Mouse (Mus musculus): ENCODE measurements around the gene Tet1. TPM values are rescaled to one million over a fixed set of nuclear protein-coding genes. Genes with fewer than 3 reads are reported as not detected.

Gene Tet1
- total RNA-seq, 2 experiments from 2014 or later = 8.6 to 12.8 TPM

- no peak for ATAC-seq (replicated peaks; ENCODE audit: poor library complexity, severe bottlenecking)
These were observed 54.2 kb downstream of the Tet1 start for GRCm38 (mm10) chr10:62854581-62854980.

DNA sequence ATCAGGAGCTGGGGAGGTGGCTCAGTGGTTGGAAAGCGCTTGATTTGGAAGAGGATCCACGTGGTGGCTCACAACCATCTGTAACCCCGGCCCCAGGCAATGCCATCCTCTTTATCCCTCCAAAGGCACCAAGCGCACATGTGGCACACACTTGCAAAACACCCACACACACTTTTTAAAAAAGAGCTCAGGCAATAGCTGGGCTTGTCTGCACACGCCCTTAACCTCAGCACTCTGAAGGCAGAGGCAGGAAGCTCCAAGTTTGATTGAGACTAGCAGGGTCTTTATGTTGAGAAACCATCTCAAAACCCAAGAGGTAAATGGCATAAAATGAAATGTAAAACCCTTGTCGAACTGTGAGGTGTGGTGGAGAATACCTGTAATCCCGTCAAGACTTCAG, 57.2 kb downstream of the Tet1 start:
- no peak for ATAC-seq (replicated peaks; ENCODE audit: poor library complexity, severe bottlenecking)

GRCm38 (mm10) chr10:62851025-62851424, 57.8 kb downstream of the Tet1 start:
- no peak for ATAC-seq (replicated peaks; ENCODE audit: poor library complexity, severe bottlenecking)

GRCm38 (mm10) chr10:62848783-62849182, 60.0 kb downstream of the Tet1 start:
- no peak for ATAC-seq (replicated peaks; ENCODE audit: poor library complexity, severe bottlenecking)

GRCm38 (mm10) chr10:62847069-62847626, 61.6 kb downstream of the Tet1 start:
- no peak for ATAC-seq (replicated peaks; ENCODE audit: poor library complexity, severe bottlenecking)

DNA sequence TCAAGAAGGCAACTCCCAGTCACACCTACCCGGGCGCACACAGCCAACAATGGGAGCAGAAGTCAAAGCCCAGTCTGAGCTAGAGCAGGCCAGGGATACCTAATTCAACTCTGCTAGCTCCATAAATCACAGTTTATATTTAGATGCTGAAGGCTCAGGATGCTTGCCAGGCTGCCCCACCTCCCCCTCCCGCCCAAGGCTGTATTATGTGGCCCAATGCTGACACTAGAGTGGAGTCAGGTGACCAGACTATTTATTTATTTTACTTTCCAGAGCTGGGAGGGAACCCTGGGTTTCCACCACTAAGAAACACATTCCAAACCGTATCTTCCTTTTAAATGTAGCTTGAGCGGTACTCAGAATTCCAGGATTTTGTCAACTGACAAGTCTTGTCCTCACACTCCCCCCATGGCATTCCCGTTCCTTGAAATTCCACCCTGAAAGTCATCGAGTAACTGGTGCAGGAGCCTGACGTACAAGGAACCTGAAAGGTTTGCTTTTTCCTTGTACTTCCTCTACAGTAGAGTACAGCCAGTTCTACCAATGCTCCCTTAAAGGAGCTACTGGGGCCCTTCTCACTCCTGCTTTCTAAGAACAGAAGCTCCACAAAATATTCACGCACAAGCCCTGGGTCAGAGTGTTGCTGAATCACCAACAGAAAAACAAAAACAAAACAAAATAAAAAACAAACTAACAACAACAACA, 64.9 kb downstream of the Tet1 start:
- ATAC-seq (replicated peaks; ENCODE audit: poor library complexity, severe bottlenecking) = no peak

DNA sequence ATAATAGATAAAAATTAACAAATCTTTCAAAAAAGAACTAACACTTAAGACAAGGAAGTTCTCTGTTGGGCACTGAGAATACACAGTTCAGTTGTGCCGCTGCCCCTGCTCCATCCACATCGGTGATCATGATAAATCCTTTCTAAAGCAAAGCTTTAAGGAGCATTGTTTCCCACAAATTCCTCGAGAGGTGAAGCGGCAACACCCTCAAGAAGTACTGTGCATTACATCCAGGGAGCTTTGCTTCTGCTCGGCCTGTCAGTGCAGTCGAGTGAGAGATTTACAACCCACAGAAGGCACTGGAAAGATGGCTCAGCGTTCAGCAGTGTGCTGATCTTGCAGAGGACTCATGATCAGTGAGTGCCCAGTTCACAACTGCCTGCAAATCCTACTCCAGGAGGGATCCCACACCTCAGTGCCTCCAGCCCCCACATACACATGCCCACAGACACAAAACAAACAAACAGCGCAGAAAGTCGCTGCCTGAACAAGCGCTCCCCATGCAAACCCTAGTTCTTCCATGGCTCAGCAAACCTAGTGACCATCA, 66.8 kb downstream of the Tet1 start:
- ATAC-seq (replicated peaks; ENCODE audit: poor library complexity, severe bottlenecking) = no peak

- no peak for ATAC-seq (replicated peaks; ENCODE audit: poor library complexity, severe bottlenecking)
These were observed 68.1 kb downstream of the Tet1 start for GRCm38 (mm10) chr10:62840687-62841086.

GRCm38 (mm10) chr10:62837987-62838386, 70.8 kb downstream of the Tet1 start:
- ATAC-seq (replicated peaks; ENCODE audit: poor library complexity, severe bottlenecking) = no peak

DNA sequence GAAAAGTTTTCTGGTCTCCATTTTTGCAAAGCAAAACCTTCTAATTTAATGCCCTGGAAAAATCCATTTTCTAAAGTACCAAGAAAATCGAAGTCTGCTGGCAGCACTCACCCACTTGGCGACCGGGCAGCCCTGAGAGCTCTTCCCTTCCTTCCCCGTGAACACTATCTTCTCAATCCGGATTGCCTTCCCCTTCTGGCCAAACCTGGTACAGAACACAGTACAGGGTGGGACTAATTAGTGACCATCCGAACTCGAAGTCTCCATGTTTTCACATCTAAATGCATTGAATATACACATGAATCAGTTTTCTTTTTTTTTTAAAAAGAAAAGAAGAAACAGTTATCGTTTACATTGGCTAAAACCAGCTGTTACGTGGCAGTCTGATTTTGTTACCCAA, 76.0 kb downstream of the Tet1 start:
- ATAC-seq (replicated peaks; ENCODE audit: poor library complexity, severe bottlenecking) = no peak

- ATAC-seq (replicated peaks; ENCODE audit: poor library complexity, severe bottlenecking) = no peak
These were observed 77.2 kb downstream of the Tet1 start for GRCm38 (mm10) chr10:62831546-62831945.

GRCm38 (mm10) chr10:62824474-62824873, 84.3 kb downstream of the Tet1 start:
- ATAC-seq (replicated peaks; ENCODE audit: poor library complexity, severe bottlenecking) = no peak

- no peak for ATAC-seq (replicated peaks; ENCODE audit: poor library complexity, severe bottlenecking)
These were observed 85.4 kb downstream of the Tet1 start for GRCm38 (mm10) chr10:62823431-62823830.

- no peak for ATAC-seq (replicated peaks; ENCODE audit: poor library complexity, severe bottlenecking)
These were observed 98.8 kb downstream of the Tet1 start for GRCm38 (mm10) chr10:62810010-62810409.

GRCm38 (mm10) chr10:62808766-62809165, 100.0 kb downstream of the Tet1 start:
- ATAC-seq (replicated peaks; ENCODE audit: poor library complexity, severe bottlenecking) = no peak

DNA sequence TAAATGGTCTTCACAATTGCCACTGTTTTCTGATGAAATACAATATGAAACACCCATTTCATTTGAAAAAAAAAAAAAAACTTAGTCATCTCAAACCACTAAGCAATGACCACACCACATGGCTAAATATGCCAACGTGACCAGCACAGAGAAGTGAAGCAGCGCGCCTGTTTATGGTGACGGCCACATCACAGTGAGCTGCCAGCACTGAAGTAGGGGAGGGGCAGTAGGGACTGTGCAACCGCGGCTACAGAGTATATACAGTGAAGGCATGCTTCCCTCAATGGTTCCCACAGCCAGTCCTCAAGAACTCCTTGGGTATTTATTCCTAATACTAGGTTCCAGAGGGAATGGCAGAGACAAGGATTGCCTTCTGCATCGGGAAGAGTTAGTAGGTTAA, 100.5 kb downstream of the Tet1 start:
- peak; percentile 69 for ATAC-seq (replicated peaks; ENCODE audit: poor library complexity, severe bottlenecking)

GRCm38 (mm10) chr10:62804106-62804505, 104.7 kb downstream of the Tet1 start:
- peak; percentile 50; the same call in 1 of the 2 replicates for ATAC-seq (replicated peaks; ENCODE audit: poor library complexity, severe bottlenecking)

DNA sequence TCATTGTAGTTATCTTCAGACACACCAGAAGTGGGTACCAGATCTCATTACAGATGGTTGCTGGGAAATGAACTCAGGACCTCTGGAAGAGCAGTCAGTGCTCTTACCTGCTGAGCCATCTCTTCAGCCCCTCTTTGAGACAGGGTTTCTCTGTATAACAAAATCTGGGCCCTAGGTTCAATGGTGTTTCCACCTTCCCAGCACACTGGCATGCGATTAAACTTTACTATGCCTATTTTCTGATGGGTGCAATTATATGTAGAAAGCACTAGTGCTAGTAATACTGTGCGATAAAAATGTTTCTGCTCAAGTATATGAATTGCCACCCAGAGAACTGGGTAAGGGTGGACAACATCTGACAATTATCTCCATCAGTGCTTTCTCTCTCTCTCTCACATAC, 105.5 kb downstream of the Tet1 start:
- no peak for ATAC-seq (replicated peaks; ENCODE audit: poor library complexity, severe bottlenecking)

- ATAC-seq (replicated peaks; ENCODE audit: poor library complexity, severe bottlenecking) = no peak
These were observed 114.6 kb downstream of the Tet1 start for GRCm38 (mm10) chr10:62794221-62794620.

DNA sequence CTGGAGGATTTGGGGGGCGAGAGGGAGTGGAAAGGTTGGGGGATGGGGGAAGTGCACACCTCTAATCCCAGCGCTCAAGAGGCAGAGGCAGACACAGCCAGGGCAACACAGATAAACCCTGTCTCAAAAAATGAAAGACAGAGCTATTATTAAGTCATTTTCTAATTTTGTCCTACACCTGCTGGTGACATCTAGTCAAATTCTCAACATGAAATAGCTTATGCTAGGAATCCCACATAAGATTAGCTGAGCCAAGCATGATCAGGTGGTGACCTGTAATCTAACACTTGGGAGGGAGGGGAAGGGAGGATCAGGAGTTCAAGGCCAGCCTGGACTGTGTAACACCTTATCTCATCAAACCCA, 115.7 kb downstream of the Tet1 start:
- no peak for ATAC-seq (replicated peaks; ENCODE audit: poor library complexity, severe bottlenecking)

- peak; percentile 97 for ATAC-seq (replicated peaks; ENCODE audit: poor library complexity, severe bottlenecking)
These were observed 116.4 kb downstream of the Tet1 start, which contains the start of gene Ccar1 for GRCm38 (mm10) chr10:62792177-62793090. Ccar1 (minus strand) TSS chr10:62792286.

Measured in granulocyte monocyte progenitor cell, adult 5-6 weeks (primary cell).